14 mouse cellular contexts compared by ENCODE assay signal in genomic region chr13:113047018-113047417, GRCm38 (mm10). TPM values are rescaled to one million over a fixed set of nuclear protein-coding genes. Genes with fewer than 3 reads are reported as not detected.
DNase-seq lines count a peak whose midpoint lies in the region; ATAC-seq lines count a peak whose summit lies in the region.
"Had no signal": no experiment of that assay in that cellular context is flagged by ENCODE, and none has a peak within 500 bp of the region (broad histone marks: within the 10 kb centered on the region; RNA-seq: fewer than 3 reads in every experiment).

No protein-coding gene starts in this region.

- peaks cover 12% of the 10 kb centered on the region for H3K4me1 ChIP-seq in heart, embryonic 13.5 days
- H3K4me1 ChIP-seq in heart, embryonic 12.5 days (replicated peaks), result peaks cover 4% of the 10 kb centered on the region; the same call in 1 of the 2 replicates
- H3K4me1 ChIP-seq in embryonic facial prominence, embryonic 10.5 days, result peaks cover 13% of the 10 kb centered on the region
- H3K4me1 ChIP-seq in hindbrain, embryonic 12.5 days, result peaks cover 4% of the 10 kb centered on the region
- peaks cover 2% of the 10 kb centered on the region; the same call in 1 of the 2 replicates for H3K4me1 ChIP-seq in midbrain, embryonic 14.5 days (ENCODE audit: control insufficient read depth, insufficient read depth, low read length)

- H3K36me3 ChIP-seq in heart, embryonic 13.5 days, result peaks cover 19% of the 10 kb centered on the region
- H3K36me3 ChIP-seq in heart, embryonic 12.5 days, result peaks cover 12% of the 10 kb centered on the region
- peaks cover 26% of the 10 kb centered on the region for H3K36me3 ChIP-seq in embryonic facial prominence, embryonic 10.5 days (replicated peaks)
- no peaks in the 10 kb centered on the region for H3K36me3 ChIP-seq in hindbrain, embryonic 12.5 days
- no peaks in the 10 kb centered on the region for H3K36me3 ChIP-seq in midbrain, embryonic 14.5 days (ENCODE audit: control insufficient read depth, insufficient read depth, low read length)

- H3K9ac ChIP-seq in heart, embryonic 13.5 days, result no peak overlapping the region
- H3K9ac ChIP-seq in heart, embryonic 12.5 days, result no peak overlapping the region
- no peak overlapping the region for H3K9ac ChIP-seq in hindbrain, embryonic 12.5 days
- H3K9ac ChIP-seq in midbrain, embryonic 14.5 days (replicated peaks; ENCODE audit: low read length), result no peak overlapping the region

- no peak for ATAC-seq in heart, embryonic 13.5 days (ENCODE audit: extremely low read depth, insufficient number of reproducible peaks, low FRiP score, low TSS enrichment)
- no peak for ATAC-seq in heart, embryonic 12.5 days (ENCODE audit: insufficient number of reproducible peaks, low FRiP score)
- ATAC-seq in hindbrain, embryonic 12.5 days (ENCODE audit: low FRiP score), result peak; percentile 75
- 0 out of 2 replicates have a peak, but pooled peaks have one; percentile 25 for ATAC-seq in midbrain, embryonic 14.5 days (ENCODE audit: low FRiP score, low TSS enrichment)
- no peak for ATAC-seq in cerebellum, adult (ENCODE audit: insufficient number of reproducible peaks, low FRiP score, low TSS enrichment)

- H3K4me2 ChIP-seq in heart, embryonic 13.5 days, result peak overlapping the region; percentile 75; the same call in 1 of the 2 replicates
- no peak overlapping the region for H3K4me2 ChIP-seq in heart, embryonic 12.5 days
- no peak overlapping the region for H3K4me2 ChIP-seq in hindbrain, embryonic 12.5 days (replicated peaks)
- no peak overlapping the region for H3K4me2 ChIP-seq in midbrain, embryonic 14.5 days (ENCODE audit: low read length)

- no peaks in the 10 kb centered on the region for H3K9me3 ChIP-seq in heart, embryonic 13.5 days
- no peaks in the 10 kb centered on the region for H3K9me3 ChIP-seq in heart, embryonic 12.5 days (replicated peaks)
- no peaks in the 10 kb centered on the region for H3K9me3 ChIP-seq in embryonic facial prominence, embryonic 10.5 days
- no peaks in the 10 kb centered on the region for H3K9me3 ChIP-seq in hindbrain, embryonic 12.5 days (replicated peaks)
- H3K9me3 ChIP-seq in midbrain, embryonic 14.5 days (ENCODE audit: control insufficient read depth, low read length), result no peaks in the 10 kb centered on the region

- no peaks in the 10 kb centered on the region for H3K27me3 ChIP-seq in heart, embryonic 13.5 days (replicated peaks)
- no peaks in the 10 kb centered on the region for H3K27me3 ChIP-seq in heart, embryonic 12.5 days (replicated peaks)
- no peaks in the 10 kb centered on the region for H3K27me3 ChIP-seq in embryonic facial prominence, embryonic 10.5 days (replicated peaks; ENCODE audit: low read depth, poor library complexity, severe bottlenecking)
- no peaks in the 10 kb centered on the region for H3K27me3 ChIP-seq in hindbrain, embryonic 12.5 days
- no peaks in the 10 kb centered on the region for H3K27me3 ChIP-seq in midbrain, embryonic 14.5 days (ENCODE audit: control insufficient read depth, insufficient read depth, low read length)

- no peak overlapping the region for H3K27ac ChIP-seq in heart, embryonic 13.5 days (replicated peaks)
- H3K27ac ChIP-seq in heart, embryonic 12.5 days (ENCODE audit: poor library complexity, severe bottlenecking), result no peak overlapping the region
- no peak overlapping the region for H3K27ac ChIP-seq in embryonic facial prominence, embryonic 10.5 days (replicated peaks)
- no peak overlapping the region for H3K27ac ChIP-seq in hindbrain, embryonic 12.5 days
- no peak overlapping the region for H3K27ac ChIP-seq in midbrain, embryonic 14.5 days (replicated peaks; ENCODE audit: low read depth, low read length)

- no peak for DNase-seq in embryonic facial prominence, embryonic 10.5 days (ENCODE audit: low spot score)
- no peak for DNase-seq in midbrain, embryonic 14.5 days
- no peak for DNase-seq in adrenal gland, postnatal 4 days (ENCODE audit: low spot score in 2 of 2)
- DNase-seq in urinary bladder, adult 2 months (ENCODE audit: low spot score), result no peak
- DNase-seq: gastrocnemius, postnatal 10 days had no signal

- H3K4me3 ChIP-seq in heart, embryonic 13.5 days, result no peak overlapping the region
- H3K4me3 ChIP-seq in heart, embryonic 12.5 days, result no peak overlapping the region
- peak overlapping the region; percentile 69; the same call in 1 of the 2 replicates for H3K4me3 ChIP-seq in embryonic facial prominence, embryonic 10.5 days
- H3K4me3 ChIP-seq in hindbrain, embryonic 12.5 days, result no peak overlapping the region
- H3K4me3 ChIP-seq in midbrain, embryonic 14.5 days (replicated peaks; ENCODE audit: low read depth, low read length), result no peak overlapping the region

RNA-seq across cellular contexts. Expression of gene Gpx8, which starts 0.8 kb away (rescaled TPM):
- 134 and 143 TPM in 2 replicates for polyA plus RNA-seq in heart, embryonic 13.5 days (2015; fragmentation: Nextera tagmentation; extraction: Ambion mirVana)
- polyA plus RNA-seq in heart, embryonic 12.5 days (2016; fragmentation: Nextera tagmentation; extraction: Ambion mirVana), result 142 and 148 TPM in 2 replicates
- polyA plus RNA-seq in embryonic facial prominence, embryonic 10.5 days (2016; fragmentation: Nextera tagmentation; extraction: Ambion mirVana), result 90.2 and 98.3 TPM in 2 replicates
- 110 and 116 TPM in 2 replicates for polyA plus RNA-seq in hindbrain, embryonic 12.5 days (2016; fragmentation: Nextera tagmentation; extraction: Ambion mirVana)
- polyA plus RNA-seq in midbrain, embryonic 14.5 days (2014; fragmentation: Nextera tagmentation; extraction: Ambion mirVana), result 35.3 and 53.0 TPM in 2 replicates
- 10 to 100 TPM; 92.5 to 98.1 TPM for total RNA-seq in adrenal gland, postnatal 4 days (2021)
- polyA plus RNA-seq in urinary bladder, adult 2 months (2012; rRNA removed), result 105 and 114 TPM in 2 replicates
- total RNA-seq: MEL; neutrophil, adult 5-6 weeks had no signal

RNA-seq across cellular contexts. Expression of gene Cdc20b, which starts 12.1 kb away (rescaled TPM):
- not detected in 2 replicates for polyA plus RNA-seq in heart, embryonic 13.5 days (2015; fragmentation: Nextera tagmentation; extraction: Ambion mirVana)
- not detected in 2 replicates for polyA plus RNA-seq in heart, embryonic 12.5 days (2016; fragmentation: Nextera tagmentation; extraction: Ambion mirVana)
- polyA plus RNA-seq in embryonic facial prominence, embryonic 10.5 days (2016; fragmentation: Nextera tagmentation; extraction: Ambion mirVana), result 0.19 and 0.83 TPM in 2 replicates
- polyA plus RNA-seq in hindbrain, embryonic 12.5 days (2016; fragmentation: Nextera tagmentation; extraction: Ambion mirVana), result 0.68 and 2.1 TPM in 2 replicates
- 0.13 and 0.75 TPM in 2 replicates for polyA plus RNA-seq in midbrain, embryonic 14.5 days (2014; fragmentation: Nextera tagmentation; extraction: Ambion mirVana)
- not detected for total RNA-seq in adrenal gland, postnatal 4 days (2021)
- not detected in 2 replicates for polyA plus RNA-seq in urinary bladder, adult 2 months (2012; rRNA removed)
- total RNA-seq: gastrocnemius, postnatal 10 days; left cerebral cortex, postnatal 10 days; MEL; neutrophil, adult 5-6 weeks had no signal
- polyA plus RNA-seq: heart, postnatal 0 days had no signal

RNA-seq across cellular contexts. Expression of gene Mcidas, which starts 53.4 kb away (rescaled TPM):
- not detected in 2 replicates for polyA plus RNA-seq in heart, embryonic 13.5 days (2015; fragmentation: Nextera tagmentation; extraction: Ambion mirVana)
- not detected in 2 replicates for polyA plus RNA-seq in heart, embryonic 12.5 days (2016; fragmentation: Nextera tagmentation; extraction: Ambion mirVana)
- polyA plus RNA-seq in embryonic facial prominence, embryonic 10.5 days (2016; fragmentation: Nextera tagmentation; extraction: Ambion mirVana), result 0.06 and 0.50 TPM in 2 replicates
- polyA plus RNA-seq in hindbrain, embryonic 12.5 days (2016; fragmentation: Nextera tagmentation; extraction: Ambion mirVana), result 1.6 and 1.7 TPM in 2 replicates
- polyA plus RNA-seq in midbrain, embryonic 14.5 days (2014; fragmentation: Nextera tagmentation; extraction: Ambion mirVana), result 0.22 and 0.27 TPM in 2 replicates
- not detected for total RNA-seq in adrenal gland, postnatal 4 days (2021)
- polyA plus RNA-seq in urinary bladder, adult 2 months (2012; rRNA removed), result 0.14 and 0.25 TPM in 2 replicates
- total RNA-seq: gastrocnemius, postnatal 10 days; MEL; neutrophil, adult 5-6 weeks had no signal
- polyA plus RNA-seq: heart, postnatal 0 days; large intestine, adult 2 months had no signal

RNA-seq across cellular contexts. Expression of gene Gzma, which starts 53.8 kb away (rescaled TPM):
- polyA plus RNA-seq in heart, embryonic 13.5 days (2015; fragmentation: Nextera tagmentation; extraction: Ambion mirVana), result 0.62 and 4.2 TPM in 2 replicates
- not detected in 2 replicates for polyA plus RNA-seq in heart, embryonic 12.5 days (2016; fragmentation: Nextera tagmentation; extraction: Ambion mirVana)
- polyA plus RNA-seq in embryonic facial prominence, embryonic 10.5 days (2016; fragmentation: Nextera tagmentation; extraction: Ambion mirVana), result not detected in 2 replicates
- not detected in 2 replicates for polyA plus RNA-seq in hindbrain, embryonic 12.5 days (2016; fragmentation: Nextera tagmentation; extraction: Ambion mirVana)
- not detected in 2 replicates for polyA plus RNA-seq in midbrain, embryonic 14.5 days (2014; fragmentation: Nextera tagmentation; extraction: Ambion mirVana)
- 1 to 10 TPM in 1 of 2 experiments, under 1 TPM in 1; 0.59 to 1.7 TPM for total RNA-seq in adrenal gland, postnatal 4 days (2021)
- polyA plus RNA-seq in urinary bladder, adult 2 months (2012; rRNA removed), result 4.0 and 5.1 TPM in 2 replicates
- total RNA-seq: gastrocnemius, postnatal 10 days; left cerebral cortex, postnatal 10 days; MEL had no signal

RNA-seq across cellular contexts. Expression of gene Ccno, which starts 59.4 kb away (rescaled TPM):
- 0.20 and 0.24 TPM in 2 replicates for polyA plus RNA-seq in heart, embryonic 13.5 days (2015; fragmentation: Nextera tagmentation; extraction: Ambion mirVana)
- 0.14 TPM in 1 of 2 replicates, not detected in the other for polyA plus RNA-seq in heart, embryonic 12.5 days (2016; fragmentation: Nextera tagmentation; extraction: Ambion mirVana)
- polyA plus RNA-seq in embryonic facial prominence, embryonic 10.5 days (2016; fragmentation: Nextera tagmentation; extraction: Ambion mirVana), result 0.24 and 0.57 TPM in 2 replicates
- polyA plus RNA-seq in hindbrain, embryonic 12.5 days (2016; fragmentation: Nextera tagmentation; extraction: Ambion mirVana), result 2.8 and 3.7 TPM in 2 replicates
- polyA plus RNA-seq in midbrain, embryonic 14.5 days (2014; fragmentation: Nextera tagmentation; extraction: Ambion mirVana), result 0.57 and 0.58 TPM in 2 replicates
- total RNA-seq in adrenal gland, postnatal 4 days (2021), result under 1 TPM; 0.62 to 0.71 TPM
- polyA plus RNA-seq in urinary bladder, adult 2 months (2012; rRNA removed), result 0.57 and 0.67 TPM in 2 replicates

Comparison
In these comparisons a context has a peak if more than half of its experiments do, and no peak if none do; other contexts are left out.
1. ATAC-seq: peak in hindbrain, embryonic 12.5 days (single experiment) and midbrain, embryonic 14.5 days (single experiment); none in heart, embryonic 13.5 days (single experiment), heart, embryonic 12.5 days (single experiment) and cerebellum, adult (single experiment).